Mouse (Mus musculus) limb, embryonic 12.5 days (tissue): ENCODE results near the gene Dach1. TPM values are rescaled to one million over a fixed set of nuclear protein-coding genes. Genes with fewer than 3 reads are reported as not detected.

ENCODE experiments used
- ATAC-seq: fragments of 200-750 bp; cut with Nextera tagmentation; 2 replicates; pipeline ENCODE4 v1.8.0; 2017; ENCODE audit warnings: low read depth, moderate TSS enrichment; ENCODE audit not compliant: insufficient number of reproducible peaks, insufficient read depth, low FRiP score, low TSS enrichment
- H3K27ac ChIP-seq: fragments of 300-500 bp; sonication (generic); 2 replicates; pipeline ENCODE4 v1.5.1; 2016; ENCODE audit warnings: mild to moderate bottlenecking, moderate library complexity
- H3K27me3 ChIP-seq: fragments of 300-500 bp; sonication (generic); 2 replicates; pipeline ENCODE4 v1.6.1; 2016; ENCODE audit warnings: mild to moderate bottlenecking, moderate library complexity
- H3K36me3 ChIP-seq: fragments of 300-500 bp; sonication (generic); 2 replicates; pipeline ENCODE4 v1.6.1; 2016; ENCODE audit warnings: mild to moderate bottlenecking, moderate library complexity
- H3K4me1 ChIP-seq: fragments of 300-500 bp; sonication (generic); replicated peaks from 2 replicates; pipeline ENCODE4 v1.6.1; 2016
- H3K4me2 ChIP-seq: fragments of 300-500 bp; sonication (generic); 2 replicates; pipeline ENCODE4 v1.6.1; 2016; ENCODE audit warnings: mild to moderate bottlenecking, moderate library complexity
- H3K4me3 ChIP-seq: fragments of 300-500 bp; sonication (generic); replicated peaks from 2 replicates; pipeline ENCODE4 v1.5.1; 2016; ENCODE audit warnings: mild to moderate bottlenecking
- H3K9ac ChIP-seq: fragments of 300-500 bp; sonication (generic); replicated peaks from 2 replicates; pipeline ENCODE4 v1.6.1; 2016; ENCODE audit warnings: mild to moderate bottlenecking, moderate library complexity
- H3K9me3 ChIP-seq: fragments of 300-500 bp; sonication (generic); 2 replicates; pipeline ENCODE4 v1.6.1; 2016; ENCODE audit warnings: mild to moderate bottlenecking, moderate library complexity
- WGBS: fragments of 180-500 bp; shearing (Covaris S2); methylation state at CpG from one replicate; pipeline ENCODE4 v1.1.7; 2016; 5-methylcytosine and 5-hydroxymethylcytosine counted together
- polyA plus RNA-seq: library from polyadenylated mRNA; unstranded; fragments of >200 nt; fragmentation: Nextera tagmentation; extraction: Ambion mirVana; gene quantifications from 2 replicates; pipeline ENCODE4 v1.2.1, GENCODE M21; 2016

The Dach1 gene
- 22.6 and 23.9 TPM in 2 replicates for polyA plus RNA-seq

GRCm38 (mm10) chr14:98169421-98170076 lies at the start of gene Dach1:
TSS of gene Dach1 (minus strand) at chr14:98169765.
- ATAC-seq: peak; percentile 81
- Histone ChIP-seq H3K9me3 (no peaks in the 10 kb centered on the region), H3K36me3 (no peaks in the 10 kb centered on the region), H3K9ac (peak within 1 kb of the TSS; percentile 94), H3K4me3 (peak within 1 kb of the TSS; percentile 85), H3K27ac (peak within 1 kb of the TSS; percentile 98), H3K4me1 (peaks cover 28% of the 10 kb centered on the region), H3K4me2 (peak within 1 kb of the TSS; percentile 74), H3K27me3 (peaks cover 3% of the 10 kb centered on the region; the same call in 1 of the 2 replicates)
- WGBS: under 1% methylated on average over 31 of the region's 32 CpGs

DNA sequence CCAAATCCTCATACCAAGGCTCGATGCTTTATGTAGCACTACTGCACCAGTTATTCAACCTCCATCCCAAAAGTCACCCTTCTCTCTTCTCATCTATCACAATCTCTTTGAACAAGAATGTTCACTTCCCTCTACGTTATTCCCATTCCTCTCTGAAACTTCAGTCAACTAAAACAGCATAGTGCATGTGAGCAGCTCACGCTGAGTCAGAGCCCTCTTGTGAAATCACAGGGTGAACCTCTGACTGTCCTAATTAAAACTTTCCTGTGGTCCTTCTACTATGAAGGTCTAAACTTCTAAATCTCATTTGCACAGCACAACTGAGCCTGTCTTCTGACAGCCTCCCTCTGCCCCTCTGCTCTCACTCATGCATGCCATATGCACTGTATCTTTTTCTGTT lies 30.5 kb upstream of the Dach1 start:
- no peak for ATAC-seq
- Histone ChIP-seq H3K36me3 (no peaks in the 10 kb centered on the region), H3K4me3 (no peak overlapping the region), H3K27ac (no peak overlapping the region), H3K4me2 (no peak overlapping the region), H3K4me1 (no peaks in the 10 kb centered on the region), H3K9me3 (no peaks in the 10 kb centered on the region), H3K27me3 (no peaks in the 10 kb centered on the region), H3K9ac (no peak overlapping the region)
- 87% methylated on average over 3 of the region's 3 CpGs for WGBS

GRCm38 (mm10) chr14:98181545-98181944 lies 12.0 kb upstream of the Dach1 start:
- Histone ChIP-seq H3K9me3 (no peaks in the 10 kb centered on the region), H3K4me2 (peak overlapping the region; percentile 17; the same call in 1 of the 2 replicates), H3K4me1 (no peaks in the 10 kb centered on the region), H3K27ac (no peak overlapping the region), H3K4me3 (no peak overlapping the region), H3K9ac (no peak overlapping the region), H3K27me3 (no peaks in the 10 kb centered on the region), H3K36me3 (no peaks in the 10 kb centered on the region)
- WGBS: 0% methylated on average over 1 of the region's 1 CpGs
- no peak for ATAC-seq

DNA sequence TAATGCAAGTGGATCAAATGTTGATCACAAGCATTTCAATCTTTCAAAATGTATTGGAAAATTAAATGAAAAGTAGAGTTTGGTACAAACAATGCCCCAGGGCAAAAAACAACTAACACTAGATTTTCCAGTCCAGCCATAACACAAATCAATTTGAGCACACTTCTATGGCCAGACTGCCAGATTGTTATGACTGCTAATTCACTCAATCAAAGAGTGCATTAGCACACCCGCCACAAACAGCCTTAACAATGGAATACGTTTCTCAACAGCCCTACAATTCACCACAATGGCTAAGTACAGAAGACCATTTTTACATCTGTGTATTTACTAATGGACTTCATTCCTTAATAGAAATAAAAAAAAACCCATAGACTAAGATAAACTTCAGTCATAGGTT lies 4.3 kb upstream of the Dach1 start:
- ATAC-seq: no peak
- Histone ChIP-seq H3K4me1 (peaks cover 18% of the 10 kb centered on the region), H3K9ac (no peak overlapping the region), H3K27me3 (peaks cover 3% of the 10 kb centered on the region; the same call in 1 of the 2 replicates), H3K4me2 (no peak overlapping the region), H3K27ac (no peak overlapping the region), H3K9me3 (no peaks in the 10 kb centered on the region), H3K36me3 (no peaks in the 10 kb centered on the region), H3K4me3 (no peak overlapping the region)
- 17% methylated on average over 2 of the region's 2 CpGs for WGBS

GRCm38 (mm10) chr14:98172394-98172905 lies 2.9 kb upstream of the Dach1 start:
- no peak overlapping the region for H3K4me3 ChIP-seq
- H3K9me3 ChIP-seq: no peaks in the 10 kb centered on the region
- H3K27ac ChIP-seq: no peak overlapping the region
- no peak for ATAC-seq
- 7% methylated on average over 5 of the region's 5 CpGs for WGBS
- peak overlapping the region; percentile 40 for H3K4me2 ChIP-seq
- H3K9ac ChIP-seq: no peak overlapping the region
- H3K4me1 ChIP-seq: peaks cover 18% of the 10 kb centered on the region
- peaks cover 3% of the 10 kb centered on the region; the same call in 1 of the 2 replicates for H3K27me3 ChIP-seq
- H3K36me3 ChIP-seq: no peaks in the 10 kb centered on the region

DNA sequence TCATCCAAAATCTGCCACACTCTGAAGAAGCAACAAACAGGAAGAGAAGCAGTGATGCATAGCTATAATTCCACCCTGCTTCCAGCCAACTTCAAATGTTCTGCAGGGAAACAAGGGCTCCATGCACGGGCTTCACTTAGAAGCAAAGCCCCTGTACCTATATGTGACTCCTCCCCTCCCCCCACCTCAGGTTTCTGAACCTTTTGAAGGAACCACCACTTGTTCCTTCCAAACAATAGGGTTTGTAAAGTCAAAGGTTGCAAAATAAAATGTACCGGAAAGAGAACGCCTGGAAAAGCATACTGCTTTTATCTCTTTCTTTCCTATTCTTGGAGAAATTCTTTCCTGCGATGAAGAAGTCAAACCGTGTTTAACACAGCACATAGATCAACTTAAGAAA lies 2.3 kb upstream of the Dach1 start:
- Histone ChIP-seq H3K9me3 (no peaks in the 10 kb centered on the region), H3K9ac (no peak overlapping the region), H3K36me3 (no peaks in the 10 kb centered on the region), H3K27me3 (peaks cover 3% of the 10 kb centered on the region; the same call in 1 of the 2 replicates), H3K4me2 (peak overlapping the region; percentile 40), H3K4me1 (peaks cover 22% of the 10 kb centered on the region), H3K27ac (no peak overlapping the region), H3K4me3 (no peak overlapping the region)
- 10% methylated on average over 5 of the region's 5 CpGs for WGBS
- ATAC-seq: no peak

DNA sequence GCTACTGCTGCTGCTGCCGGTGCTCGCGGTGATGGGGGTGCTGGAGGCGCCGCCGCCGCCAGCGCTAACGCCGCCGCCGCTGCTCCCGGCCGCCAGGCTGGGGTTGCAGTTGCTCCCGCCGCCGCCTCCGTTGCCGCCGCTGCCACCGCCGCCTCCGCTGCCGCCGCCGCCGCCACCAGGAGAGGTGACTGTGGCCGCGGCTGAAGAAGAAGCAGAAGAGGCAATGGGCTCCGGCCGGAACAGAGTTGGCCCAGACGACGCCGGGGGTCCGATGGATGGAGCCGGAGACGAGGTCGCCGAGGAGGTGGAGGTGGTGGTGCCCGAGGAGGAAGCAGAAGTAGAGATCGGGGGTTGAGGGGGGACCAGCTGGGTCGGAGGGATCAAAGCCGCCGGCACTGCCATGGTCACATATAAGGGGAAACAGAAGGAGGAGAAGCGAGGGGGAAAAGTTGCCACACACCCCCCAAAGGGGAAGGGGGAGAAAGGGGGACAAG lies 610 bp downstream of the Dach1 start:
- ATAC-seq: no peak; the same call in none of the 2 replicates
- under 1% methylated on average over 44 of the region's 45 CpGs for WGBS
- H3K4me3 ChIP-seq: peak overlapping the region; percentile 85

GRCm38 (mm10) chr14:98168039-98168907 lies 1.3 kb downstream of the Dach1 start:
- peak overlapping the region; percentile 85 for H3K4me3 ChIP-seq
- H3K4me2 ChIP-seq: peak overlapping the region; percentile 74
- ATAC-seq: peak; percentile 37
- under 1% methylated on average over 46 of the region's 48 CpGs for WGBS
- peak overlapping the region; percentile 94 for H3K9ac ChIP-seq
- no peaks in the 10 kb centered on the region for H3K36me3 ChIP-seq
- peaks cover 3% of the 10 kb centered on the region; the same call in 1 of the 2 replicates for H3K27me3 ChIP-seq
- no peaks in the 10 kb centered on the region for H3K9me3 ChIP-seq
- peak overlapping the region; percentile 98 for H3K27ac ChIP-seq
- peaks cover 28% of the 10 kb centered on the region for H3K4me1 ChIP-seq

More for the DNA sequence above, 610 bp downstream of the Dach1 start:
- Histone ChIP-seq H3K9me3 (no peaks in the 10 kb centered on the region), H3K9ac (peak overlapping the region; percentile 94), H3K27ac (peak overlapping the region; percentile 98), H3K4me2 (peak overlapping the region; percentile 74), H3K27me3 (peaks cover 3% of the 10 kb centered on the region; the same call in 1 of the 2 replicates), H3K36me3 (no peaks in the 10 kb centered on the region), H3K4me1 (peaks cover 28% of the 10 kb centered on the region)

DNA sequence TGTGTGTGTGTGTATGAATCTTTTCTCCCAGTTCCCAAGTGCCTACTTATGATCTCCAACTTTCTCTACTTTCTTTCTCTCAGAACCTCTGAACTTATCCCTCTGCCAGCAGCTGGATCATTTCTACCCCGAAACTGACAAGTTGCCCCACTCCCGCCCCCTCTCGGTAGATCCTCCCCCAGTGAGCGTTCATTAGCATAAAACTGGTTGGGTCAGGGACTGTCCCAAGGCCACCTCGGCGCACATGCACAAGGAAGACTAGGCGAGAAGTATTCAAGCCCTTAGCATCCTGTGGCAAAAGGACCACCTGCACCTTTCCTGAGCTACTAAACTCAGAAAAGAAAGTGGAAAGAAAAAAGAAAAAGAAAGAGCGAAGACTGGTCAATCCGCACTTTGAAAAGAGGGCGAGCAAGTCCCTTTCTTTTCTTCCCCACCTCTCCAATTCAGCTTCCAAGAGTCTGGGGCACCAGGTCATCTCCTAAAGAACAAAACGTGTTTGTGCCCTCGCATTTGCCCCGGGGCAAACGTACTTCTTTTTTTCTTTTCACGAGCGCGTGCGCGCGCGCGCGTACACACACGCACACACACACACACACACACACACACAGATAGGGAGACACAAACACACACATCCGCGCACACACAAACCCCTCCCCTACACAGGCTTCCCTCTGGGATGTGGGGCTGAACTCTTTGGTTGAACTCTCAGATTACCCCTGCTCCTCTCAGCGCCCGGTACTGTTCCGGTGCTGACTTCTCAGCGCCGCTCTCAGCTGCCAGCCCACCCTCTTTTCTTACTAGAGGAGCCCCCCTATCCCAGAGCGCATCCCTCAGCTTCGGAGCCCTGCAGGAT lies 2.2 kb downstream of the Dach1 start:
- Histone ChIP-seq H3K27me3 (peaks cover 3% of the 10 kb centered on the region; the same call in 1 of the 2 replicates), H3K36me3 (no peaks in the 10 kb centered on the region), H3K27ac (peak overlapping the region; percentile 98), H3K4me1 (peaks cover 24% of the 10 kb centered on the region), H3K4me2 (peak overlapping the region; percentile 74), H3K9ac (peak overlapping the region; percentile 94), H3K9me3 (no peaks in the 10 kb centered on the region), H3K4me3 (peak overlapping the region; percentile 85)
- ATAC-seq: peak; percentile 70
- WGBS: under 1% methylated on average over 33 of the region's 33 CpGs

- Histone ChIP-seq H3K9me3 (no peaks in the 10 kb centered on the region), H3K27me3 (no peaks in the 10 kb centered on the region), H3K4me3 (peak overlapping the region; percentile 85), H3K27ac (peak overlapping the region; percentile 98; the same call in 1 of the 2 replicates), H3K4me2 (peak overlapping the region; percentile 74), H3K4me1 (peaks cover 16% of the 10 kb centered on the region; the same call in 1 of the 2 replicates), H3K36me3 (no peaks in the 10 kb centered on the region), H3K9ac (peak overlapping the region; percentile 94)
- 63% methylated on average over 10 of the region's 10 CpGs for WGBS
- ATAC-seq: no peak
These were observed 3.1 kb downstream of the Dach1 start for GRCm38 (mm10) chr14:98166318-98166976.
